Mouse (Mus musculus) embryonic fibroblast, embryonic 13.5 days (primary cell): Measurements from ENCODE around the gene Fgr.

ENCODE experiments used
- CTCF ChIP-seq: IDR thresholded peaks from 2 replicates; pipeline ENCODE4 v1.5.1; 2011; ENCODE audit warnings: mild to moderate bottlenecking, control low read depth, low read length, moderate library complexity, borderline replicate concordance; ENCODE audit not compliant: insufficient read depth
- POLR2A ChIP-seq: IDR thresholded peaks from 2 replicates; pipeline ENCODE4 v1.6.1; 2011; ENCODE audit warnings: low read depth, mild to moderate bottlenecking, control low read depth, low read length, moderate library complexity

DNA sequence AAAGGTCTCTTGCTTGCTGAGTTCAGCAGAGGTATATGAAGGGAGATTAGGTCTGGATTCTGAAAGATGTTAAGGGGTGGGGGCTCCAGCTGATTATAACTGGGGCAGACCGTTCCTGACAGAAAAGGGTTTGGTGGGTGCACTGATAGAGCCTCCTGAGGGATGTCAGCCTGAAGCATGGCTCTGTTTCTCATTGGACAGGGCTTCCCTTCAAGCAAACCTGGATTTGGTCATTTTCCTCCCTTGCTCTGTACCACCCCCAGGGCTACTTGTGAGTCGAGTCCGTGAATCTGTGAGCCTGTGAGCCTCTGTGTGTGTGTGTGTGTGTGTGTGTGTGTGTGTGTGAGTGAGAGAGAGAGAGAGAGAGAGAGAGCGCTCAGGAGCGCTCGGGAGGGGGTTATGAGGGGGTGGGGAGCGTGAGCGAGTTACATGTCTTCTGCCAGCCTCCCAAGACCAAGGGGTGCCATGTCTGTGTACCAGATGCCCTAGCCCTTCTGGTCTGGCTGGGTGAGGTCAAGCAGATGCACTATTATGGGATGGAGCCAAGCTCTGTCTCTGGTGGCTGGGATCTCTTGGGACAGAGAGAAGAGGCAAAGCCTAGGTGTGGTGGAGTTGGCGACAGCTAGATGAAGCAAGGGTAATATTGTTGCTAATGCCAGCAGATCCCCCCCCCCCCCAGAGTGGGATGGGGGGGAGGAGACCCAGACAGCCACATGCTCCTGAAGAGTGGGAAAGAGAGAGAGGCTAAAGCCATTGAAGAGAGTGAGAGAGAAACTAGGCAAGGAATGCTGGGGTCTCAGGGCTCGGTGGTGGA lies 41.2 kb downstream of the Fgr start:
- TF ChIP-seq POLR2A, result no peak
- no peak for TF ChIP-seq CTCF
